Mouse (Mus musculus) embryonic fibroblast, embryonic 13.5 days (primary cell): ENCODE data around the gene Egln1.

ENCODE experiments used
- CTCF ChIP-seq: IDR thresholded peaks from 2 replicates; pipeline ENCODE4 v1.5.1; 2011; ENCODE audit warnings: mild to moderate bottlenecking, control low read depth, low read length, moderate library complexity, borderline replicate concordance; ENCODE audit not compliant: insufficient read depth
- POLR2A ChIP-seq: IDR thresholded peaks from 2 replicates; pipeline ENCODE4 v1.6.1; 2011; ENCODE audit warnings: low read depth, mild to moderate bottlenecking, control low read depth, low read length, moderate library complexity

- TF ChIP-seq POLR2A (no peak), CTCF (no peak)
These were observed 31.7 kb upstream of the Egln1 start for GRCm38 (mm10) chr8:124980828-124981227.
